Mouse (Mus musculus) ES-Bruce4 (cell line): ENCODE results near the gene Usp30.

Experiments
- CTCF ChIP-seq: IDR thresholded peaks from one replicate; pipeline ENCODE4 v1.8.1; 2011; ENCODE audit warnings: low read depth, low read length
- EP300 ChIP-seq: IDR thresholded peaks from 2 replicates; pipeline ENCODE4 v1.6.1; 2011; ENCODE audit warnings: low read depth, low read length; ENCODE audit not compliant: insufficient read depth

DNA sequence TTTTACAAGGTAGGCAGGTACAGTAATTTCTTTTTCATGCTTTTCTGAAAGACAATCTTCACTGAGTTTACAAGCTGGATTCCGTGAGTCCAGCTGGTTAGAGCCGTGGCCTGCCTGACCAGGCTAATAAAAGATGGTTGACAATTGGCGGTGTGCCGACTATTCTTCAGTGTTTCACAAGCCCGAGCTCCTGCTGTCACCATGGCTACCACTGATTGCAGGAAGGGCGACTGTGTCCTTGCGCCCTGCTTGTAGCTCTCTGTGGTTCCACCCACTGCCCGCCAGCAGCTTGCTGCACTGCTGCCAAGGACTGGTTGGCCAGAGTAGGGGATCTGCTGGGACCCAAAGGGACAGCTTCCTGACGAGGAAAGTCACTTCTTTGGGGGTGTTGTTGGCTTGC, 73.9 kb downstream of the Usp30 start:
- TF ChIP-seq CTCF = no peak
- TF ChIP-seq EP300 = no peak
